Mouse (Mus musculus): ENCODE data around the gene Padi6.

GRCm38 (mm10) chr4:140699441-140700127 lies 42.9 kb downstream of the Padi6 start:
- TF ChIP-seq CTCF (IDR thresholded peaks at IDR 0.05; ENCODE audit: borderline replicate concordance, insufficient read depth, low read length): no peak
- peak; percentile 69 for TF ChIP-seq POLR2A (IDR thresholded peaks at IDR 0.05; ENCODE audit: low read depth, low read length)
